Mouse (Mus musculus) mammary gland, adult 2 months (tissue): ENCODE measurements around the gene Fam196a. TPM values are rescaled to one million over a fixed set of nuclear protein-coding genes. Genes with fewer than 3 reads are reported as not detected.

Source experiments
- polyA plus RNA-seq: library from polyadenylated mRNA; depleted of rRNA; stranded (reverse); fragments of >200 nt; gene quantifications from 2 replicates; pipeline ENCODE4 v1.2.3, GENCODE M21; 2012; ENCODE audit warnings: low replicate concordance; rRNA removed

Gene Fam196a
- not detected in 2 replicates for polyA plus RNA-seq

DNA sequence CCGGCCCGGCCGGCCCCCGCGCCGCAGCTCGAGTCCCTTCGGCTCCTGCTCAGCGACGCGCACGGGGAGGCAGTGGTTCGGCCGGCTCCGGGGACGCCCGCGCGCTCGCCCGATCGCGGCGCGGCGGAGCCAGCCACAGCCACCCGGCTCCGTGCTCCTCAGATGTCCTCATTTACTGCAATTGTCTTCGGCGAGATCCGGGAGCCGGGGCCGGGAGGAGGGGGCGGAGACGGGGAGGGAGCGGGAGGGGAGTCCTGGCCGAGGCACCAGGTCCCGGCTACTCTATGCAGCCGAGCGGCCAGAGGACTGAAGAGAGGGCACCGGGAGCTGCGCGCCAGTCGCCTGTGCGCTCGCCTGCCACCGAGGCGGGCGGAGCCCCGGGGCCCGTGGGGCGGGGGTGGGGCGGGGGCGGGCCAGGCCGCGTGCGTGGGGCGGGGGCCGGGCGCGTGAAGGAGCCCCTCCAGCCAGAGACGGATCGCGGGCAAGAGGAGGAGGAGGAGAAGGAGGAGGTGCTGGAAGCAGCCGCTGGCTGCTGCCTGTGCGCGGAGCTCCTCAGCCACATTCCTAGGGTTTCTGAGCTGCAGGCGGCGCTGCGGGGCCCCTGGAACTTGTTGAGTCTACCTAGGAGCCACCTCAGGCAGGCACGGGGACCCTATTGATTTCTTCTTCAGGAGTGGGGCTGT, at the start of gene Fam196a:
TSS of gene Fam196a (minus strand) at position 504 of the 683 bp plus-strand sequence.

